Comparison of ENCODE assay signal across 8 mouse cellular contexts in the genomic region with DNA sequence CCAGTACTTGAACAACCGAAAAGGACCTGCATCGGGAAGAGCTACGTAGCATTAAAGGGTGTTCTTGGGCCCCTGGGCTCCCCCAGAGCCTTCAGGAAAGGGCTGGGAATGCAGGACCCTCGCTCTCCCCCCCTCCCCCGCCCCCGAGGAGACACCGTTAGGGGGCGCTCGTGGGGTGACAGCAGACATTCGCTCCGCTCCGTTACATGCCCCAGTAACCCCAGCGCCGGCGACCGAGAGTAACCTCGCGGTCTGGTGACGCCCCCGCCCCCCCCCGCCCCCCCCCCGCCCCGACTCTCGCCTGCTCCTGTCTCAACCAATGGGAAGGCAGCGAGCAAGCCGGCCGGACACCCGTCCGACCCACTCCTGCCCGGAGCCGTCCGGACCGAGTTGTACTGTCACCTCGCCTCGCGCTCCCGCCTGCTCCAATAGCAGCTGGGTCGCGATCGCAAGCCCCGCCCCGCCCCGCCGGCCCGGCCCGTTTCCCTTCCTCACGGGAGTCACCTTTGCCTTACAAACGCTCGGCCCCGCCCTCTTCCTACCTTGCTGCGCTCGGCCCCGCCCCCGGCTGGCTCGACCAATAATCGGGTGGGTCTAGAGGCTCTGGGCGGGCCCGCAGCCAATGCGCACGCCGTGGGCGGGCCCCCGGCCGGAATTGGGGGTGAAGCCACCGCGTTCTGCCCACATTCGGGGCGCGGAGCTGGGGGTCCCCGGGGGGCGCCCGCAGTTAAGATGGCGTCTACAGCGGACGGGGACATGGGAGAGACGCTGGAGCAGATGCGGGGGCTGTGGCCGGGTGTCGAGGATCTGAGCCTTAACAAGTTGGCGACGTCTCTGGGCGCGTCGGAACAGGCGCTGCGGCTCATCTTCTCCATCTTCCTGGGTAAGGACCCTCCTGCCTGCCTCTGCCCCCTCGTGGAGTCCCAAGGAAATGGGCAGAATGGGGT. TPM values are rescaled to one million over a fixed set of nuclear protein-coding genes. Genes with fewer than 3 reads are reported as not detected.
A peak's percentile ranks its signal among the peaks of the same experiment; 100 is the strongest.
DNase-seq lines count a peak whose midpoint lies in the region; ATAC-seq and TF ChIP-seq lines count a peak whose summit lies in the region.

A gene (plus strand): TSS at position 551 of the 947 bp plus-strand sequence.

- dilution Hi-C loops in CH12.LX (cut with MboI; ENCODE audit: extremely low pct_ligation_motif_present, extremely low pct_unique_long_range_greater_than_20kb, low sequenced_read_pairs), result no loop called here

- H3K27ac ChIP-seq in CH12.LX (ENCODE audit: insufficient read depth, low read depth), result peak within 1 kb of the TSS; percentile 57
- H3K27ac ChIP-seq in forebrain, embryonic 11.5 days (ENCODE audit: low read depth, low read length), result peak within 1 kb of the TSS; percentile 58; the same call in 1 of the 2 replicates
- H3K27ac ChIP-seq in heart, embryonic 16.5 days (ENCODE audit: low read length), result peak within 1 kb of the TSS; percentile 79
- peak within 1 kb of the TSS; percentile 89 for H3K27ac ChIP-seq in liver, embryonic 15.5 days (replicated peaks)
- peak within 1 kb of the TSS; percentile 42 for H3K27ac ChIP-seq in neural tube, embryonic 12.5 days

- WGBS in forebrain, embryonic 11.5 days, result under 1% methylated on average over 84 of the region's 87 CpGs
- under 1% methylated on average over 75 of the region's 87 CpGs for WGBS in heart, embryonic 16.5 days
- WGBS in liver, embryonic 15.5 days (ENCODE audit: insufficient replicate concordance), result 1% methylated on average over 77 of the region's 87 CpGs
- WGBS in neural tube, embryonic 12.5 days, result under 1% methylated on average over 72 of the region's 87 CpGs

- peaks cover 9 to 28% of the 10 kb centered on the region in 2 experiments for H3K36me3 ChIP-seq in CH12.LX (replicated peaks in 1 of 2; ENCODE audit: control insufficient read depth in 1 of 2, insufficient read depth in 1 of 2, low read length in 1 of 2)
- no peaks in the 10 kb centered on the region for H3K36me3 ChIP-seq in forebrain, embryonic 11.5 days (ENCODE audit: control insufficient read depth, insufficient read depth, low read length)
- H3K36me3 ChIP-seq in heart, embryonic 16.5 days (ENCODE audit: control insufficient read depth, insufficient read depth), result no peaks in the 10 kb centered on the region
- H3K36me3 ChIP-seq in liver, embryonic 15.5 days (replicated peaks), result peaks cover 24% of the 10 kb centered on the region
- H3K36me3 ChIP-seq in neural tube, embryonic 12.5 days, result no peaks in the 10 kb centered on the region

- peak within 1 kb of the TSS; percentile 52 for H3K9ac ChIP-seq in CH12.LX (ENCODE audit: insufficient read depth, low read depth)
- H3K9ac ChIP-seq in forebrain, embryonic 11.5 days (ENCODE audit: low read length), result peak within 1 kb of the TSS; percentile 67
- H3K9ac ChIP-seq in heart, embryonic 16.5 days (ENCODE audit: low read length), result peak within 1 kb of the TSS; percentile 74
- peak within 1 kb of the TSS; percentile 84 for H3K9ac ChIP-seq in liver, embryonic 15.5 days
- peak within 1 kb of the TSS; percentile 54 for H3K9ac ChIP-seq in neural tube, embryonic 12.5 days

- peak within 1 kb of the TSS; percentile 66 to 92 (median 74) for H3K4me3 ChIP-seq in CH12.LX (replicated peaks in 1 of 3; ENCODE audit: low read depth in 2 of 3, low read length in 2 of 3, poor library complexity in 1 of 3)
- peak within 1 kb of the TSS; percentile 59 for H3K4me3 ChIP-seq in forebrain, embryonic 11.5 days (ENCODE audit: low read depth, low read length)
- H3K4me3 ChIP-seq in heart, embryonic 16.5 days (ENCODE audit: low read length), result peak within 1 kb of the TSS; percentile 76
- H3K4me3 ChIP-seq in liver, embryonic 15.5 days (replicated peaks), result peak within 1 kb of the TSS; percentile 91
- peak within 1 kb of the TSS; percentile 63 for H3K4me3 ChIP-seq in neural tube, embryonic 12.5 days

- in situ Hi-C loops in CH12.LX (cut with MboI; ENCODE audit: low pct_ligation_motif_present, low pct_unique_long_range_greater_than_20kb, low sequenced_read_pairs), result no loop called here

- H3K9me3 ChIP-seq in CH12.LX (replicated peaks; ENCODE audit: low read length), result no peaks in the 10 kb centered on the region
- H3K9me3 ChIP-seq in forebrain, embryonic 11.5 days (ENCODE audit: control insufficient read depth, low read length), result no peaks in the 10 kb centered on the region
- H3K9me3 ChIP-seq in heart, embryonic 16.5 days (replicated peaks; ENCODE audit: control insufficient read depth, low read length), result no peaks in the 10 kb centered on the region
- no peaks in the 10 kb centered on the region for H3K9me3 ChIP-seq in liver, embryonic 15.5 days (replicated peaks)
- no peaks in the 10 kb centered on the region for H3K9me3 ChIP-seq in neural tube, embryonic 12.5 days

- peak; percentile 81 for TF ChIP-seq POLR2A in CH12.LX (IDR thresholded peaks at IDR 0.05; ENCODE audit: low read depth, low read length)

- peak; percentile 98 for DNase-seq in CH12.LX (ENCODE audit: extremely low read depth)
- peak; percentile 98 for DNase-seq in c-Kit-positive CD71-positive TER-119-negative erythroid progenitor cells, embryonic 14.5 days (ENCODE audit: low read depth)
- peak; percentile 99 for DNase-seq in forebrain, embryonic 11.5 days (ENCODE audit: low spot score)
- peak; percentile 100 for DNase-seq in kidney, postnatal 36 days
- DNase-seq in telencephalon, adult 2 months (ENCODE audit: low read depth, low spot score), result peak; percentile 88

- TF ChIP-seq RAD21 in CH12.LX (IDR thresholded peaks at IDR 0.05; ENCODE audit: low read depth, low read length), result peak; percentile 25

- peak; percentile 24 to 79; a peak in 2 of 4 replicates for TF ChIP-seq CTCF in CH12.LX (conservative IDR thresholded peaks at IDR 0.05 in 1 of 2, IDR thresholded peaks at IDR 0.05 in 1 of 2; ENCODE audit: low read depth in 2 of 2, low read length in 2 of 2)

- no peaks in the 10 kb centered on the region for H3K27me3 ChIP-seq in CH12.LX (replicated peaks)
- no peaks in the 10 kb centered on the region for H3K27me3 ChIP-seq in forebrain, embryonic 11.5 days (ENCODE audit: control insufficient read depth, insufficient read depth, low read length)
- H3K27me3 ChIP-seq in heart, embryonic 16.5 days (ENCODE audit: control insufficient read depth, insufficient read depth, low read length), result no peaks in the 10 kb centered on the region
- H3K27me3 ChIP-seq in liver, embryonic 15.5 days, result no peaks in the 10 kb centered on the region
- no peaks in the 10 kb centered on the region for H3K27me3 ChIP-seq in neural tube, embryonic 12.5 days (replicated peaks)

- H3K4me1 ChIP-seq in CH12.LX (ENCODE audit: control insufficient read depth in 1 of 2, insufficient read depth in 2 of 2), result peaks cover 7 to 43% of the 10 kb centered on the region in 2 experiments
- 0 out of 2 replicates have a peak, but pooled peaks cover 2% of the 10 kb centered on the region for H3K4me1 ChIP-seq in forebrain, embryonic 11.5 days (replicated peaks; ENCODE audit: control insufficient read depth, insufficient read depth, low read length)
- peaks cover 6% of the 10 kb centered on the region for H3K4me1 ChIP-seq in heart, embryonic 16.5 days (ENCODE audit: control insufficient read depth, insufficient read depth, low read length)
- peaks cover 46% of the 10 kb centered on the region for H3K4me1 ChIP-seq in liver, embryonic 15.5 days (replicated peaks)
- peaks cover 4% of the 10 kb centered on the region; the same call in 1 of the 2 replicates for H3K4me1 ChIP-seq in neural tube, embryonic 12.5 days

- H3K4me2 ChIP-seq in CH12.LX (ENCODE audit: insufficient read depth, low read depth, poor library complexity, severe bottlenecking), result peak within 1 kb of the TSS; percentile 87
- peak within 1 kb of the TSS; percentile 60 for H3K4me2 ChIP-seq in forebrain, embryonic 11.5 days (ENCODE audit: low read depth, low read length, severe bottlenecking)
- peak within 1 kb of the TSS; percentile 81 for H3K4me2 ChIP-seq in heart, embryonic 16.5 days (ENCODE audit: low read depth, low read length)
- H3K4me2 ChIP-seq in liver, embryonic 15.5 days, result peak within 1 kb of the TSS; percentile 85
- peak within 1 kb of the TSS; percentile 69 for H3K4me2 ChIP-seq in neural tube, embryonic 12.5 days (replicated peaks)

- TF ChIP-seq EP300 in CH12.LX (IDR thresholded peaks at IDR 0.05; ENCODE audit: low read length), result no peak

- peaks cover 9% of the 10 kb centered on the region; the same call in 1 of the 2 replicates for H3K79me2 ChIP-seq in CH12.LX (replicated peaks; ENCODE audit: control insufficient read depth, extremely low read depth, insufficient read depth, poor library complexity, severe bottlenecking)

- ATAC-seq in forebrain, embryonic 11.5 days (replicated peaks; ENCODE audit: low FRiP score), result peak; percentile 98
- peak; percentile 97 for ATAC-seq in heart, embryonic 16.5 days (replicated peaks; ENCODE audit: extremely low read depth, insufficient read depth, low FRiP score)
- peak; percentile 97 for ATAC-seq in liver, embryonic 15.5 days (ENCODE audit: insufficient read depth)
- ATAC-seq in neural tube, embryonic 12.5 days (ENCODE audit: low FRiP score, low read depth), result peak; percentile 99

TF ChIP-seq in CH12.LX, 34 proteins besides CTCF, POLR2A, EP300 and RAD21 (continues in another document):
- peak; percentile 53 for TF ChIP-seq SMC3 (IDR thresholded peaks at IDR 0.05; ENCODE audit: low read depth, low read length)
- peak; percentile 17 for TF ChIP-seq ETS1 (conservative IDR thresholded peaks at IDR 0.05; ENCODE audit: low read depth, low read length)
- TF ChIP-seq E2F4 (IDR thresholded peaks at IDR 0.05; ENCODE audit: insufficient replicate concordance, low read depth, low read length), result no peak
- no peak for TF ChIP-seq TBP (conservative IDR thresholded peaks at IDR 0.05; ENCODE audit: low read depth, low read length)
- peak; percentile 57 for TF ChIP-seq TCF12 (IDR thresholded peaks at IDR 0.05; ENCODE audit: low read depth, low read length)
- no peak for TF ChIP-seq USF1 (IDR thresholded peaks at IDR 0.05; ENCODE audit: low read depth, low read length)
- no peak for TF ChIP-seq JUND (conservative IDR thresholded peaks at IDR 0.05; ENCODE audit: low read depth, low read length)
- TF ChIP-seq HCFC1 (IDR thresholded peaks at IDR 0.05; ENCODE audit: low read depth, low read length), result peak; percentile 63
- TF ChIP-seq NRF1 (IDR thresholded peaks at IDR 0.05; ENCODE audit: low read depth, low read length), result peak; percentile 57
- TF ChIP-seq IRF4 (IDR thresholded peaks at IDR 0.05; ENCODE audit: low read depth, low read length), result peak; percentile 18; the same call in 1 of the 2 replicates
- TF ChIP-seq MYC (IDR thresholded peaks at IDR 0.05; ENCODE audit: low read depth, low read length), result peak; percentile 69; the same call in 1 of the 2 replicates

RNA-seq across cellular contexts. Expression of the gene that starts here (rescaled TPM):
- total RNA-seq in CH12.LX (2012; rRNA removed), result 52.9 and 53.4 TPM in 2 replicates
- 68.0 and 77.0 TPM in 2 replicates for total RNA-seq in CH12.LX (2014; rRNA removed)
- polyA plus RNA-seq in CH12.LX (2012; ENCODE audit: insufficient read length, low read depth), result 86.9 and 113 TPM in 2 replicates
- polyA plus RNA-seq in forebrain, embryonic 11.5 days (2014; fragmentation: Nextera tagmentation; extraction: Ambion mirVana), result 34.3 and 35.5 TPM in 2 replicates
- polyA plus RNA-seq in heart, embryonic 16.5 days (2015; fragmentation: Nextera tagmentation; extraction: Ambion mirVana), result 50.1 and 54.2 TPM in 2 replicates
- 82.0 and 85.6 TPM in 2 replicates for polyA plus RNA-seq in liver, embryonic 15.5 days (2015; fragmentation: Nextera tagmentation; extraction: Ambion mirVana)
- 39.0 and 44.0 TPM in 2 replicates for polyA plus RNA-seq in neural tube, embryonic 12.5 days (2016; fragmentation: Nextera tagmentation; extraction: Ambion mirVana)

Comparison
In these comparisons a context has a peak if more than half of its experiments do, and no peak if none do; other contexts are left out.
1. Peak in every context shown above with its lines: DNase-seq, ATAC-seq, H3K4me3 ChIP-seq and H3K27ac ChIP-seq.